Mouse (Mus musculus) liver, adult 2 months (tissue): Measurements from ENCODE around the gene Olfr1395. TPM values are rescaled to one million over a fixed set of nuclear protein-coding genes. Genes with fewer than 3 reads are reported as not detected.

Experiments
- DNase-seq: peaks from one replicate; pipeline ENCODE4 v3.0.0-alpha.2; 2011; ENCODE audit warnings: low read depth, low spot score; ENCODE audit errors: extremely low read depth
- H3K27ac ChIP-seq: fragments of 200-500 bp; replicated peaks from 2 replicates; pipeline ENCODE4 v1.5.1; 2012; ENCODE audit warnings: low read depth, mild to moderate bottlenecking, control low read depth, inconsistent platforms, low read length; ENCODE audit not compliant: insufficient read depth
- H3K27me3 ChIP-seq: fragments of 200-500 bp; 2 replicates; pipeline ENCODE4 v1.6.1; 2012; ENCODE audit warnings: mild to moderate bottlenecking, moderate library complexity, low read length, inconsistent platforms; ENCODE audit not compliant: control insufficient read depth, insufficient read depth
- H3K36me3 ChIP-seq: fragments of 200-500 bp; 2 replicates; pipeline ENCODE4 v1.6.1; 2012; ENCODE audit warnings: low read length, inconsistent platforms; ENCODE audit not compliant: control insufficient read depth, insufficient read depth
- H3K4me1 ChIP-seq: fragments of 200-500 bp; 2 replicates; pipeline ENCODE4 v1.6.1; 2011; ENCODE audit warnings: low read length; ENCODE audit not compliant: control insufficient read depth, insufficient read depth
- H3K4me3 ChIP-seq: fragments of 200-500 bp; 2 replicates; pipeline ENCODE4 v1.5.1; 2011; ENCODE audit warnings: low read depth, mild to moderate bottlenecking, control low read depth, low read length, moderate library complexity; ENCODE audit not compliant: insufficient read depth
- H3K79me2 ChIP-seq: fragments of 200-500 bp; 2 replicates; pipeline ENCODE4 v1.6.1; 2012; ENCODE audit warnings: inconsistent platforms, mild to moderate bottlenecking, low read length, moderate library complexity; ENCODE audit not compliant: control insufficient read depth, insufficient read depth
- H3K9ac ChIP-seq: fragments of 200-500 bp; 2 replicates; pipeline ENCODE4 v1.6.1; 2012; ENCODE audit warnings: low read depth, mild to moderate bottlenecking, control low read depth, inconsistent platforms, low read length
- CTCF ChIP-seq: fragments of 200-500 bp; IDR thresholded peaks from 2 replicates; pipeline ENCODE4 v1.5.1; 2011; ENCODE audit warnings: low read depth, low read length, control low read depth
- POLR2A ChIP-seq: fragments of 200-500 bp; IDR thresholded peaks from 2 replicates; pipeline ENCODE4 v1.6.1; 2011; ENCODE audit warnings: low read length, control low read depth; ENCODE audit not compliant: insufficient read depth; ENCODE audit errors: extremely low read depth
- WGBS: fragments of 180-500 bp; shearing (Covaris S2); methylation state at CpG from one replicate; pipeline ENCODE4 v1.1.7; 2018; 5-methylcytosine and 5-hydroxymethylcytosine counted together
- polyA plus RNA-seq: library from polyadenylated mRNA; depleted of rRNA; stranded (reverse); fragments of >200 nt; gene quantifications from 2 replicates; pipeline ENCODE4 v1.2.3, GENCODE M21; 2012; rRNA removed
- total RNA-seq: library from RNA; depleted of rRNA; stranded (reverse); fragments of >200 nt; gene quantifications from 2 replicates; pipeline ENCODE4 v1.2.3, GENCODE M21; 2014; rRNA removed

The Olfr1395 gene
- total and polyA plus RNA-seq, 2 experiments, result not detected

DNA sequence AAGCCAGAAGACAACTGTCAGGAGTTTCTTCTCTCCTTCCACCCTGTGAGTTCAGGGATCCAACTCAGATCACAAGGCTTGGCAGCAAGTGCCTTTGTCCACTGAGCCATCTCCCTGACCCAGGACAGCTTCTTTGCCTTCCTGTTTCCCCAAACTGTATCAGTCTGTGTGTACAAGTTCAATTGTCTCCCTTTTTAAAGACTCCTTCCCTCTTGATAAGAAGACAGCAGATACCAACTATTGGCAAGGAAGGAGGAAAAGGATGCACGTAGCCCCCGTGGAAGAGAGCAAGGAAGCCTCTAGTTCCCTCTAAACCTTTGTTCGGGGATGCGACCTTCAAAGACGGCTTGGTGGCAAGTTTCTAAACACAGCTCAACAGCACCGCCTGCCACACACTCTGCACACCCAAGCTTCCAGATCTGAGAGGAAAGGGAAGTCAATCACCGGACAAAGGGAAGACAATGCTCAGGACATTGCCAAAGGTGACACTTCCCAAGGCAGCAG lies 53.8 kb downstream of the Olfr1395 start:
- peak; percentile 33 for DNase-seq
- peak overlapping the region; percentile 50 for H3K27ac ChIP-seq
- no peaks in the 10 kb centered on the region for H3K36me3 ChIP-seq
- peaks cover 6% of the 10 kb centered on the region; the same call in 1 of the 2 replicates for H3K4me1 ChIP-seq
- no peaks in the 10 kb centered on the region; the same call in 1 of the 2 replicates for H3K79me2 ChIP-seq
- 82% methylated on average over 7 of the region's 7 CpGs for WGBS
- H3K27me3 ChIP-seq, result no peaks in the 10 kb centered on the region
- no peak for TF ChIP-seq CTCF
- TF ChIP-seq POLR2A, result no peak
- H3K4me3 ChIP-seq, result no peak overlapping the region
- no peak overlapping the region for H3K9ac ChIP-seq

Other genes with a start within 250 kb of the Olfr1395 start
- gene Gm5431, start 240.1 kb upstream of the Olfr1395 start, total RNA-seq, result 1.3 and 1.9 TPM in 2 replicates
- gene Gm5431, start 240.1 kb upstream of the Olfr1395 start, polyA plus RNA-seq, result 0.10 and 0.12 TPM in 2 replicates
- gene Psme2b, start 196.1 kb upstream of the Olfr1395 start, total RNA-seq, result 2.3 and 4.0 TPM in 2 replicates
- gene Psme2b, start 196.1 kb upstream of the Olfr1395 start, polyA plus RNA-seq, result 2.5 and 3.0 TPM in 2 replicates
- 0.20 and 0.28 TPM in 2 replicates for gene Olfr56, start 163.4 kb upstream of the Olfr1395 start, total RNA-seq
- 0.05 TPM in 1 of 2 replicates, not detected in the other for gene Olfr56, start 163.4 kb upstream of the Olfr1395 start, polyA plus RNA-seq
- 4.1 and 5.1 TPM in 2 replicates for gene 9930111J21Rik1, start 162.9 kb upstream of the Olfr1395 start, total RNA-seq
- gene 9930111J21Rik1, start 162.9 kb upstream of the Olfr1395 start, polyA plus RNA-seq, result 0.44 and 0.48 TPM in 2 replicates
- 0.13 and 0.18 TPM in 2 replicates for gene Gm12185, start 150.0 kb upstream of the Olfr1395 start, total RNA-seq
- gene Gm12185, start 150.0 kb upstream of the Olfr1395 start, polyA plus RNA-seq, result 0.02 TPM in 1 of 2 replicates, not detected in the other
- gene Tgtp1, start 148.1 kb upstream of the Olfr1395 start, total RNA-seq, result 9.8 and 11.1 TPM in 2 replicates
- 1.4 and 2.8 TPM in 2 replicates for gene Tgtp1, start 148.1 kb upstream of the Olfr1395 start, polyA plus RNA-seq
- 2.8 and 4.0 TPM in 2 replicates for gene 9930111J21Rik2, start 91.0 kb upstream of the Olfr1395 start, total RNA-seq
- gene 9930111J21Rik2, start 91.0 kb upstream of the Olfr1395 start, polyA plus RNA-seq, result 0.30 and 0.44 TPM in 2 replicates
- gene Tgtp2, start 78.1 kb upstream of the Olfr1395 start, total RNA-seq, result 5.7 and 6.9 TPM in 2 replicates
- gene Tgtp2, start 78.1 kb upstream of the Olfr1395 start, polyA plus RNA-seq, result 1.1 and 1.3 TPM in 2 replicates
- 20.0 and 21.3 TPM in 2 replicates for gene Ifi47, start 65.7 kb upstream of the Olfr1395 start, total RNA-seq
- gene Ifi47, start 65.7 kb upstream of the Olfr1395 start, polyA plus RNA-seq, result 8.2 and 12.7 TPM in 2 replicates
- gene Olfr1396, start 27.4 kb upstream of the Olfr1395 start, total RNA-seq, result under 0.01 and 0.07 TPM in 2 replicates
- gene Olfr1396, start 27.4 kb upstream of the Olfr1395 start, polyA plus RNA-seq, result 0.02 and 0.06 TPM in 2 replicates
- not detected in 2 replicates for gene Olfr1394, start 12.1 kb downstream of the Olfr1395 start, total RNA-seq
- gene Olfr1394, start 12.1 kb downstream of the Olfr1395 start, polyA plus RNA-seq, result not detected in 2 replicates
- gene Btnl9, start 44.9 kb downstream of the Olfr1395 start, total RNA-seq, result 3.4 and 5.5 TPM in 2 replicates
- 1.9 and 2.3 TPM in 2 replicates for gene Btnl9, start 44.9 kb downstream of the Olfr1395 start, polyA plus RNA-seq
- gene Zfp62, start 61.0 kb downstream of the Olfr1395 start, total RNA-seq, result 18.3 and 18.8 TPM in 2 replicates
- 0.71 and 1.4 TPM in 2 replicates for gene Zfp62, start 61.0 kb downstream of the Olfr1395 start, polyA plus RNA-seq
- gene Mgat1, start 101.9 kb downstream of the Olfr1395 start, total RNA-seq, result 44.7 and 60.8 TPM in 2 replicates
- gene Mgat1, start 101.9 kb downstream of the Olfr1395 start, polyA plus RNA-seq, result 134 and 145 TPM in 2 replicates
- 0.09 and 0.27 TPM in 2 replicates for gene Olfr1393, start 136.0 kb downstream of the Olfr1395 start, total RNA-seq
- 0.47 and 0.55 TPM in 2 replicates for gene Olfr1393, start 136.0 kb downstream of the Olfr1395 start, polyA plus RNA-seq
- not detected in 2 replicates for gene Olfr1392, start 143.0 kb downstream of the Olfr1395 start, total RNA-seq
- 0.09 and 0.26 TPM in 2 replicates for gene Olfr1392, start 143.0 kb downstream of the Olfr1395 start, polyA plus RNA-seq
- not detected in 2 replicates for gene Olfr10, start 162.5 kb downstream of the Olfr1395 start, total RNA-seq
- not detected in 2 replicates for gene Olfr10, start 162.5 kb downstream of the Olfr1395 start, polyA plus RNA-seq
- not detected in 2 replicates for gene Olfr1391, start 180.5 kb downstream of the Olfr1395 start, total RNA-seq
- not detected in 2 replicates for gene Olfr1391, start 180.5 kb downstream of the Olfr1395 start, polyA plus RNA-seq
- not detected in 2 replicates for gene Olfr1390, start 192.9 kb downstream of the Olfr1395 start, total RNA-seq
- not detected in 2 replicates for gene Olfr1390, start 192.9 kb downstream of the Olfr1395 start, polyA plus RNA-seq